Mouse (Mus musculus): Measurements from ENCODE around the gene Lrrn4.
A peak's percentile ranks its signal among the peaks of the same experiment; 100 is the strongest.

- no peak for TF ChIP-seq CHD2 (IDR thresholded peaks at IDR 0.05; ENCODE audit: low read depth, low read length)
- TF ChIP-seq ZNF384 (IDR thresholded peaks at IDR 0.05; ENCODE audit: low read depth, low read length), result 0 out of 2 replicates have a peak, but pooled peaks have one; percentile 23
These were observed 34.0 kb downstream of the Lrrn4 start, which contains the start of gene Crls1 for GRCm38 (mm10) chr2:132846407-132847358.
